Mouse (Mus musculus): ENCODE results near the gene Wdr31.
"Not testable (repeated sequence)": the region's sequence is repeated elsewhere in the genome, so short reads cannot be mapped to it uniquely, and the experiment has no call there.

The Wdr31 gene

GRCm38 (mm10) chr4:62501534-62501933 lies 30.8 kb upstream of the Wdr31 start:
- in situ Hi-C loops (cut with MboI; ENCODE audit: unreplicated experiment in 2 of 2): loop anchor here in 1 of 2 experiments (25.0 kb wide), 1 partner anchor 164 kb away; no protein-coding TSS in a partner anchor

- in situ Hi-C loops (cut with MboI; ENCODE audit: unreplicated experiment in 2 of 2): loop anchor here in 1 of 2 experiments (25.0 kb wide), 1 partner anchor 163 kb away; no protein-coding TSS in a partner anchor
Measured at GRCm38 (mm10) chr4:62500799-62501198, 30.1 kb upstream of the Wdr31 start.

- in situ Hi-C loops (cut with MboI; ENCODE audit: unreplicated experiment in 2 of 2): no loop called here
Measured at GRCm38 (mm10) chr4:62496815-62497214, 26.1 kb upstream of the Wdr31 start.

- in situ Hi-C loops (cut with MboI; ENCODE audit: unreplicated experiment in 2 of 2): no loop called here
Measured at GRCm38 (mm10) chr4:62495946-62496345, 25.2 kb upstream of the Wdr31 start.

- in situ Hi-C loops (cut with MboI; ENCODE audit: unreplicated experiment in 2 of 2): no loop called here
Measured at GRCm38 (mm10) chr4:62494230-62494629, 23.5 kb upstream of the Wdr31 start.

- in situ Hi-C loops (cut with MboI; ENCODE audit: unreplicated experiment in 2 of 2): no loop called here
Measured at GRCm38 (mm10) chr4:62492682-62493081, 22.0 kb upstream of the Wdr31 start.

- in situ Hi-C loops (cut with MboI; ENCODE audit: unreplicated experiment in 2 of 2): no loop called here
Measured at GRCm38 (mm10) chr4:62487914-62488313, 17.2 kb upstream of the Wdr31 start.

- in situ Hi-C loops (cut with MboI; ENCODE audit: unreplicated experiment in 2 of 2): no loop called here
Measured at GRCm38 (mm10) chr4:62487172-62487571, 16.5 kb upstream of the Wdr31 start.

- in situ Hi-C loops (cut with MboI; ENCODE audit: unreplicated experiment in 2 of 2): no loop called here
Measured at GRCm38 (mm10) chr4:62486162-62486696, 15.5 kb upstream of the Wdr31 start.

GRCm38 (mm10) chr4:62485450-62486161 lies 14.9 kb upstream of the Wdr31 start:
- in situ Hi-C loops (cut with MboI; ENCODE audit: unreplicated experiment in 2 of 2): no loop called here

- in situ Hi-C loops (cut with MboI; ENCODE audit: unreplicated experiment in 2 of 2): no loop called here
Measured at GRCm38 (mm10) chr4:62484928-62485327, 14.2 kb upstream of the Wdr31 start.

GRCm38 (mm10) chr4:62480709-62481605 lies 10.3 kb upstream of the Wdr31 start:
- in situ Hi-C loops (cut with MboI; ENCODE audit: unreplicated experiment in 2 of 2): no loop called here

- in situ Hi-C loops (cut with MboI; ENCODE audit: unreplicated experiment in 2 of 2): no loop called here
Measured at GRCm38 (mm10) chr4:62479937-62480708, 9.4 kb upstream of the Wdr31 start, which contains the start of gene Bspry. Gene Bspry (plus strand): TSS chr4:62480053.

GRCm38 (mm10) chr4:62479593-62479936 lies 8.9 kb upstream of the Wdr31 start:
- in situ Hi-C loops (cut with MboI; ENCODE audit: unreplicated experiment in 2 of 2): not testable (repeated sequence)

- in situ Hi-C loops (cut with MboI; ENCODE audit: unreplicated experiment in 2 of 2): no loop called here
Measured at GRCm38 (mm10) chr4:62477542-62478244, 7.0 kb upstream of the Wdr31 start.

GRCm38 (mm10) chr4:62475793-62476192 lies 5.1 kb upstream of the Wdr31 start:
- in situ Hi-C loops (cut with MboI; ENCODE audit: unreplicated experiment in 2 of 2): no loop called here

GRCm38 (mm10) chr4:62475131-62475530 lies 4.4 kb upstream of the Wdr31 start:
- in situ Hi-C loops (cut with MboI; ENCODE audit: unreplicated experiment in 2 of 2): no loop called here

- in situ Hi-C loops (cut with MboI; ENCODE audit: unreplicated experiment in 2 of 2): no loop called here
Measured at GRCm38 (mm10) chr4:62472071-62472470, 1.4 kb upstream of the Wdr31 start.

- in situ Hi-C loops (cut with MboI; ENCODE audit: unreplicated experiment in 2 of 2): no loop called here
Measured at GRCm38 (mm10) chr4:62468158-62468557, 2.5 kb downstream of the Wdr31 start.

GRCm38 (mm10) chr4:62463124-62463523 lies 7.6 kb downstream of the Wdr31 start:
- in situ Hi-C loops (cut with MboI; ENCODE audit: unreplicated experiment in 2 of 2): no loop called here
